Mouse (Mus musculus) midbrain, embryonic 13.5 days (tissue): ENCODE results near the gene Prcd. TPM values are rescaled to one million over a fixed set of nuclear protein-coding genes. Genes with fewer than 3 reads are reported as not detected.
"Not testable (repeated sequence)": the region's sequence is repeated elsewhere in the genome, so short reads cannot be mapped to it uniquely, and the experiment has no call there.

Source experiments
- ATAC-seq: fragments of 200-750 bp; cut with Nextera tagmentation; 2 replicates; pipeline ENCODE4 v1.8.0; 2017; ENCODE audit warnings: mild to moderate bottlenecking, moderate TSS enrichment, moderate library complexity
- H3K27ac ChIP-seq: fragments of 300-500 bp; sonication (generic); 2 replicates; pipeline ENCODE4 v1.5.1; 2015; ENCODE audit warnings: inconsistent platforms, mild to moderate bottlenecking, moderate library complexity
- H3K27me3 ChIP-seq: fragments of 300-500 bp; sonication (generic); 2 replicates; pipeline ENCODE4 v1.6.1; 2015; ENCODE audit warnings: mild to moderate bottlenecking, inconsistent platforms
- H3K36me3 ChIP-seq: fragments of 300-500 bp; sonication (generic); 2 replicates; pipeline ENCODE4 v1.6.1; 2015; ENCODE audit warnings: mild to moderate bottlenecking, inconsistent platforms
- H3K4me1 ChIP-seq: fragments of 300-500 bp; sonication (generic); replicated peaks from 2 replicates; pipeline ENCODE4 v1.6.1; 2015; ENCODE audit warnings: inconsistent platforms
- H3K4me2 ChIP-seq: fragments of 300-500 bp; sonication (generic); replicated peaks from 2 replicates; pipeline ENCODE4 v1.6.1; 2015; ENCODE audit warnings: moderate library complexity, mild to moderate bottlenecking, inconsistent platforms
- H3K4me3 ChIP-seq: fragments of 300-500 bp; sonication (generic); replicated peaks from 2 replicates; pipeline ENCODE4 v1.5.1; 2015; ENCODE audit warnings: mild to moderate bottlenecking, inconsistent platforms
- H3K9ac ChIP-seq: fragments of 300-500 bp; sonication (generic); replicated peaks from 2 replicates; pipeline ENCODE4 v1.6.1; 2015; ENCODE audit warnings: mild to moderate bottlenecking, inconsistent platforms
- H3K9me3 ChIP-seq: fragments of 300-500 bp; sonication (generic); 2 replicates; pipeline ENCODE4 v1.6.1; 2016; ENCODE audit warnings: mild to moderate bottlenecking, inconsistent platforms
- WGBS: fragments of 180-500 bp; shearing (Covaris S2); methylation state at CpG from one replicate; pipeline ENCODE4 v1.1.7; 2015; 5-methylcytosine and 5-hydroxymethylcytosine counted together
- polyA plus RNA-seq: library from polyadenylated mRNA; unstranded; fragments of >200 nt; fragmentation: Nextera tagmentation; extraction: Ambion mirVana; gene quantifications from 2 replicates; pipeline ENCODE4 v1.2.1, GENCODE M21; 2015

The Prcd gene
- 1.0 and 1.2 TPM in 2 replicates for polyA plus RNA-seq

- peak within 1 kb of the TSS; percentile 76 for H3K9ac ChIP-seq
- H3K4me2 ChIP-seq, result peak within 1 kb of the TSS; percentile 91
- no peaks in the 10 kb centered on the region for H3K9me3 ChIP-seq
- peaks cover 63% of the 10 kb centered on the region for H3K27me3 ChIP-seq
- 3% methylated on average over 9 of the region's 10 CpGs for WGBS
- H3K36me3 ChIP-seq, result no peaks in the 10 kb centered on the region
- no peak for ATAC-seq
- H3K27ac ChIP-seq, result no peak within 1 kb of the TSS; the same call in 1 of the 2 replicates
- peak within 1 kb of the TSS; percentile 55 for H3K4me3 ChIP-seq
- H3K4me1 ChIP-seq, result peaks cover 45% of the 10 kb centered on the region
Measured at GRCm38 (mm10) chr11:116653234-116653633, at the start of gene Prcd. Gene Prcd, plus strand, starts transcription at chr11:116653534.

- Histone ChIP-seq H3K27me3 (no peaks in the 10 kb centered on the region), H3K9me3 (no peaks in the 10 kb centered on the region), H3K9ac (no peak overlapping the region), H3K4me1 (no peaks in the 10 kb centered on the region), H3K4me3 (no peak overlapping the region), H3K36me3 (no peaks in the 10 kb centered on the region), H3K4me2 (no peak overlapping the region), H3K27ac (no peak overlapping the region)
- 93% methylated on average over 12 of the region's 12 CpGs for WGBS
- no peak for ATAC-seq
Measured at GRCm38 (mm10) chr11:116604097-116604496, 49.2 kb upstream of the Prcd start.

GRCm38 (mm10) chr11:116607717-116608116, 45.6 kb upstream of the Prcd start:
- Histone ChIP-seq H3K36me3 (no peaks in the 10 kb centered on the region), H3K9me3 (no peaks in the 10 kb centered on the region), H3K27ac (no peak overlapping the region), H3K4me2 (no peak overlapping the region), H3K27me3 (no peaks in the 10 kb centered on the region), H3K9ac (no peak overlapping the region), H3K4me1 (no peaks in the 10 kb centered on the region), H3K4me3 (no peak overlapping the region)
- no peak for ATAC-seq
- whole genome bisulfite sequencing, result 86% methylated on average over 3 of the region's 3 CpGs

GRCm38 (mm10) chr11:116609965-116610630, 43.2 kb upstream of the Prcd start:
- WGBS, result 89% methylated on average over 15 of the region's 15 CpGs

GRCm38 (mm10) chr11:116611168-116611567, 42.2 kb upstream of the Prcd start:
- not testable (repeated sequence) for H3K36me3 ChIP-seq, H3K4me3 ChIP-seq

More at GRCm38 (mm10) chr11:116609965-116610630, 43.2 kb upstream of the Prcd start:
- H3K4me3 ChIP-seq, result no peak overlapping the region
- no peak overlapping the region for H3K4me2 ChIP-seq
- H3K27me3 ChIP-seq, result no peaks in the 10 kb centered on the region
- H3K9ac ChIP-seq, result no peak overlapping the region
- no peak for ATAC-seq
- H3K36me3 ChIP-seq, result no peaks in the 10 kb centered on the region
- no peaks in the 10 kb centered on the region for H3K9me3 ChIP-seq
- no peaks in the 10 kb centered on the region for H3K4me1 ChIP-seq
- H3K27ac ChIP-seq, result no peak overlapping the region

GRCm38 (mm10) chr11:116611883-116612282, 41.5 kb upstream of the Prcd start:
- Histone ChIP-seq H3K4me2 (no peak overlapping the region), H3K9me3 (no peaks in the 10 kb centered on the region), H3K4me1 (no peaks in the 10 kb centered on the region; the same call in 1 of the 2 replicates), H3K27me3 (no peaks in the 10 kb centered on the region), H3K9ac (no peak overlapping the region), H3K27ac (no peak overlapping the region), H3K4me3 (no peak overlapping the region), H3K36me3 (no peaks in the 10 kb centered on the region)
- 92% methylated on average over 9 of the region's 9 CpGs for WGBS
- ATAC-seq, result no peak

More at GRCm38 (mm10) chr11:116611168-116611567, 42.2 kb upstream of the Prcd start:
- not testable (repeated sequence) for H3K4me1 ChIP-seq, ATAC-seq, H3K4me2 ChIP-seq, H3K27me3 ChIP-seq, H3K9ac ChIP-seq, H3K9me3 ChIP-seq, H3K27ac ChIP-seq
- 87% methylated on average over 8 of the region's 9 CpGs for WGBS

GRCm38 (mm10) chr11:116612554-116612953, 40.8 kb upstream of the Prcd start:
- 83% methylated on average over 1 of the region's 1 CpGs for WGBS
- no peak for ATAC-seq

GRCm38 (mm10) chr11:116613234-116613633, 40.1 kb upstream of the Prcd start:
- H3K4me3 ChIP-seq, result no peak overlapping the region
- no peak overlapping the region for H3K4me2 ChIP-seq
- H3K9me3 ChIP-seq, result no peaks in the 10 kb centered on the region
- H3K27me3 ChIP-seq, result no peaks in the 10 kb centered on the region
- no peaks in the 10 kb centered on the region; the same call in 1 of the 2 replicates for H3K4me1 ChIP-seq
- H3K36me3 ChIP-seq, result no peaks in the 10 kb centered on the region
- ATAC-seq, result no peak
- 91% methylated on average over 6 of the region's 6 CpGs for WGBS
- H3K27ac ChIP-seq, result no peak overlapping the region
- no peak overlapping the region for H3K9ac ChIP-seq

More at GRCm38 (mm10) chr11:116612554-116612953, 40.8 kb upstream of the Prcd start:
- H3K9ac ChIP-seq, result no peak overlapping the region
- no peaks in the 10 kb centered on the region for H3K9me3 ChIP-seq
- no peaks in the 10 kb centered on the region for H3K27me3 ChIP-seq
- no peak overlapping the region for H3K4me2 ChIP-seq
- no peak overlapping the region for H3K4me3 ChIP-seq
- no peak overlapping the region for H3K27ac ChIP-seq
- H3K4me1 ChIP-seq, result no peaks in the 10 kb centered on the region; the same call in 1 of the 2 replicates
- no peaks in the 10 kb centered on the region for H3K36me3 ChIP-seq

- Histone ChIP-seq H3K27ac (no peak overlapping the region), H3K27me3 (no peaks in the 10 kb centered on the region; the same call in 1 of the 2 replicates), H3K36me3 (no peaks in the 10 kb centered on the region), H3K9ac (no peak overlapping the region), H3K4me3 (no peak overlapping the region), H3K4me2 (no peak overlapping the region), H3K4me1 (peaks cover 10% of the 10 kb centered on the region), H3K9me3 (no peaks in the 10 kb centered on the region)
- no peak for ATAC-seq
- WGBS, result 60% methylated on average over 15 of the region's 15 CpGs
Measured at GRCm38 (mm10) chr11:116615735-116616437, 37.4 kb upstream of the Prcd start.

GRCm38 (mm10) chr11:116616438-116617118, 36.8 kb upstream of the Prcd start:
- no peaks in the 10 kb centered on the region; the same call in 1 of the 2 replicates for H3K27me3 ChIP-seq

GRCm38 (mm10) chr11:116617641-116618040, 35.7 kb upstream of the Prcd start:
- WGBS, result 91% methylated on average over 7 of the region's 7 CpGs
- no peak for ATAC-seq
- Histone ChIP-seq H3K36me3 (no peaks in the 10 kb centered on the region), H3K27ac (no peak overlapping the region), H3K27me3 (peaks cover 9% of the 10 kb centered on the region), H3K4me1 (peaks cover 10% of the 10 kb centered on the region), H3K4me3 (no peak overlapping the region), H3K9me3 (no peaks in the 10 kb centered on the region), H3K9ac (no peak overlapping the region), H3K4me2 (no peak overlapping the region)

More at GRCm38 (mm10) chr11:116616438-116617118, 36.8 kb upstream of the Prcd start:
- H3K9ac ChIP-seq, result no peak overlapping the region
- ATAC-seq, result no peak
- H3K4me3 ChIP-seq, result no peak overlapping the region
- no peak overlapping the region for H3K27ac ChIP-seq
- H3K4me2 ChIP-seq, result no peak overlapping the region
- WGBS, result 81% methylated on average over 10 of the region's 10 CpGs
- no peaks in the 10 kb centered on the region for H3K36me3 ChIP-seq
- peaks cover 10% of the 10 kb centered on the region for H3K4me1 ChIP-seq
- H3K9me3 ChIP-seq, result no peaks in the 10 kb centered on the region

GRCm38 (mm10) chr11:116618666-116619065, 34.7 kb upstream of the Prcd start:
- H3K27me3 ChIP-seq, result peaks cover 19% of the 10 kb centered on the region
- H3K9ac ChIP-seq, result no peak overlapping the region
- WGBS, result 88% methylated on average over 7 of the region's 7 CpGs
- H3K4me2 ChIP-seq, result no peak overlapping the region
- ATAC-seq, result no peak
- H3K27ac ChIP-seq, result no peak overlapping the region
- no peaks in the 10 kb centered on the region for H3K9me3 ChIP-seq
- H3K4me3 ChIP-seq, result no peak overlapping the region
- peaks cover 13% of the 10 kb centered on the region for H3K4me1 ChIP-seq
- no peaks in the 10 kb centered on the region for H3K36me3 ChIP-seq
